Mouse (Mus musculus) lung, embryonic 14.5 days (tissue): ENCODE results near the gene Olfm2. TPM values are rescaled to one million over a fixed set of nuclear protein-coding genes. Genes with fewer than 3 reads are reported as not detected.

Experiments used
- ATAC-seq: fragments of 200-750 bp; cut with Nextera tagmentation; 2 replicates; pipeline ENCODE4 v1.8.0; 2017; ENCODE audit warnings: mild to moderate bottlenecking, moderate TSS enrichment, moderate library complexity; ENCODE audit not compliant: insufficient read depth
- DNase-seq: peaks from one replicate; pipeline ENCODE4 v3.0.0-alpha.2; 2015
- H3K27ac ChIP-seq: fragments of 300-500 bp; sonication (generic); 2 replicates; pipeline ENCODE4 v1.5.1; 2014; ENCODE audit warnings: low read depth, mild to moderate bottlenecking, moderate library complexity
- H3K27me3 ChIP-seq: fragments of 300-500 bp; sonication (generic); 2 replicates; pipeline ENCODE4 v1.6.1; 2014; ENCODE audit warnings: low read length, control low read depth; ENCODE audit not compliant: insufficient read depth
- H3K36me3 ChIP-seq: fragments of 300-500 bp; sonication (generic); 2 replicates; pipeline ENCODE4 v1.6.1; 2014; ENCODE audit warnings: control low read depth; ENCODE audit not compliant: insufficient read depth
- H3K4me1 ChIP-seq: fragments of 300-500 bp; sonication (generic); 2 replicates; pipeline ENCODE4 v1.6.1; 2014; ENCODE audit warnings: antibody characterized with exemption, control low read depth; ENCODE audit not compliant: insufficient read depth
- H3K4me2 ChIP-seq: fragments of 300-500 bp; sonication (generic); 2 replicates; pipeline ENCODE4 v1.6.1; 2014; ENCODE audit warnings: mild to moderate bottlenecking
- H3K4me3 ChIP-seq: fragments of 300-500 bp; sonication (generic); 2 replicates; pipeline ENCODE4 v1.5.1; 2014; ENCODE audit warnings: low read depth, low read length
- H3K9ac ChIP-seq: fragments of 300-500 bp; sonication (generic); 2 replicates; pipeline ENCODE4 v1.6.1; 2014
- H3K9me3 ChIP-seq: fragments of 300-500 bp; sonication (generic); 2 replicates; pipeline ENCODE4 v1.6.1; 2016; ENCODE audit warnings: low read depth, low read length, control low read depth
- CTCF ChIP-seq: IDR thresholded peaks from 2 replicates; pipeline ENCODE4 v1.5.1; 2016; ENCODE audit warnings: antibody characterized with exemption, low read depth
- WGBS: fragments of 180-500 bp; shearing (Covaris S2); extraction: QIAGEN DNeasy Blood & Tissue Kit; methylation state at CpG from one replicate; pipeline ENCODE4 v1.1.7; 2014; 5-methylcytosine and 5-hydroxymethylcytosine counted together
- polyA plus RNA-seq: library from polyadenylated mRNA; unstranded; fragments of >200 nt; fragmentation: Nextera tagmentation; extraction: Ambion mirVana; gene quantifications from 2 replicates; pipeline ENCODE4 v1.2.1, GENCODE M21; 2014

Gene Olfm2
- polyA plus RNA-seq, 1 experiment from 2014 or later: 1.7 TPM

- no peak for TF ChIP-seq CTCF
Observed at GRCm38 (mm10) chr9:20731797-20732196, 14.4 kb downstream of the Olfm2 start.

GRCm38 (mm10) chr9:20729451-20729850 is 16.7 kb downstream of the Olfm2 start:
- H3K4me2 ChIP-seq: no peak overlapping the region
- TF ChIP-seq CTCF: no peak
- peaks cover 45% of the 10 kb centered on the region for H3K27me3 ChIP-seq
- H3K4me3 ChIP-seq: no peak overlapping the region
- H3K4me1 ChIP-seq: 0 out of 2 replicates have a peak, but pooled peaks cover 3% of the 10 kb centered on the region
- no peak overlapping the region for H3K9ac ChIP-seq
- H3K36me3 ChIP-seq: no peaks in the 10 kb centered on the region
- WGBS: 32% methylated on average over 6 of the region's 6 CpGs
- ATAC-seq (no peak), DNase-seq (peak; percentile 81)
- H3K9me3 ChIP-seq: no peaks in the 10 kb centered on the region
- H3K27ac ChIP-seq: no peak overlapping the region

More at GRCm38 (mm10) chr9:20731797-20732196, 14.4 kb downstream of the Olfm2 start:
- Histone ChIP-seq H3K9me3 (no peaks in the 10 kb centered on the region), H3K9ac (no peak overlapping the region), H3K36me3 (no peaks in the 10 kb centered on the region), H3K4me2 (no peak overlapping the region), H3K4me1 (0 out of 2 replicates have a peak, but pooled peaks cover 3% of the 10 kb centered on the region), H3K27ac (no peak overlapping the region), H3K27me3 (peaks cover 21% of the 10 kb centered on the region), H3K4me3 (no peak overlapping the region)
- WGBS: 51% methylated on average over 4 of the region's 4 CpGs
- DNase-seq: no peak
- ATAC-seq: no peak

- peak overlapping the region; percentile 42; the same call in 1 of the 2 replicates for H3K9ac ChIP-seq
- ATAC-seq: peak; percentile 72; the same call in 1 of the 2 replicates
- peak; percentile 75 for DNase-seq
- H3K9me3 ChIP-seq: no peaks in the 10 kb centered on the region
- peak; percentile 16; the same call in 1 of the 2 replicates for TF ChIP-seq CTCF
- 0 out of 2 replicates have a peak, but pooled peaks cover 3% of the 10 kb centered on the region for H3K4me1 ChIP-seq
- H3K4me2 ChIP-seq: peak overlapping the region; percentile 86
- no peak overlapping the region for H3K27ac ChIP-seq
- H3K27me3 ChIP-seq: peaks cover 46% of the 10 kb centered on the region
- peak overlapping the region; percentile 47 for H3K4me3 ChIP-seq
- H3K36me3 ChIP-seq: no peaks in the 10 kb centered on the region
- 0% methylated on average over 39 of the region's 46 CpGs for WGBS
Observed at GRCm38 (mm10) chr9:20727601-20728113, 18.5 kb downstream of the Olfm2 start.

- Histone ChIP-seq H3K27ac (no peak overlapping the region), H3K4me3 (peak overlapping the region; percentile 47), H3K27me3 (peaks cover 46% of the 10 kb centered on the region), H3K9me3 (no peaks in the 10 kb centered on the region), H3K36me3 (no peaks in the 10 kb centered on the region), H3K9ac (peak overlapping the region; percentile 42), H3K4me1 (0 out of 2 replicates have a peak, but pooled peaks cover 3% of the 10 kb centered on the region), H3K4me2 (peak overlapping the region; percentile 86)
- ATAC-seq (peak; percentile 21; the same call in 1 of the 2 replicates), DNase-seq (peak; percentile 47)
- TF ChIP-seq CTCF: no peak
- under 1% methylated on average over 53 of the region's 54 CpGs for WGBS
Observed at GRCm38 (mm10) chr9:20726859-20727600, 19.1 kb downstream of the Olfm2 start.

- Histone ChIP-seq H3K4me1 (0 out of 2 replicates have a peak, but pooled peaks cover 3% of the 10 kb centered on the region), H3K4me2 (peak overlapping the region; percentile 86), H3K27me3 (peaks cover 46% of the 10 kb centered on the region), H3K36me3 (no peaks in the 10 kb centered on the region), H3K9me3 (no peaks in the 10 kb centered on the region), H3K27ac (no peak overlapping the region), H3K4me3 (peak overlapping the region; percentile 47), H3K9ac (peak overlapping the region; percentile 42)
- TF ChIP-seq CTCF: no peak
- DNase-seq (no peak), ATAC-seq (peak; percentile 4; the same call in 1 of the 2 replicates)
- 3% methylated on average over 42 of the region's 42 CpGs for WGBS
Observed at GRCm38 (mm10) chr9:20726134-20726858, 19.9 kb downstream of the Olfm2 start.

- H3K27ac ChIP-seq: no peak overlapping the region
- no peaks in the 10 kb centered on the region for H3K36me3 ChIP-seq
- H3K9ac ChIP-seq: no peak overlapping the region
- ATAC-seq (peak; percentile 71; the same call in 1 of the 2 replicates), DNase-seq (peak; percentile 61)
- H3K4me1 ChIP-seq: no peaks in the 10 kb centered on the region
- WGBS: 46% methylated on average over 2 of the region's 2 CpGs
- H3K4me3 ChIP-seq: no peak overlapping the region
- TF ChIP-seq CTCF: no peak
- no peak overlapping the region for H3K4me2 ChIP-seq
- H3K9me3 ChIP-seq: no peaks in the 10 kb centered on the region
- peaks cover 23% of the 10 kb centered on the region for H3K27me3 ChIP-seq
Observed at GRCm38 (mm10) chr9:20721582-20721981, 24.6 kb downstream of the Olfm2 start.

GRCm38 (mm10) chr9:20715332-20715731 is 30.8 kb downstream of the Olfm2 start:
- no peaks in the 10 kb centered on the region for H3K9me3 ChIP-seq
- no peaks in the 10 kb centered on the region for H3K27me3 ChIP-seq
- DNase-seq (no peak), ATAC-seq (no peak)
- TF ChIP-seq CTCF: peak; percentile 53
- H3K36me3 ChIP-seq: no peaks in the 10 kb centered on the region
- H3K4me1 ChIP-seq: no peaks in the 10 kb centered on the region
- 67% methylated on average over 7 of the region's 7 CpGs for WGBS
- no peak overlapping the region for H3K4me3 ChIP-seq
- no peak overlapping the region for H3K9ac ChIP-seq
- no peak overlapping the region for H3K27ac ChIP-seq
- no peak overlapping the region for H3K4me2 ChIP-seq
